Mouse (Mus musculus): ENCODE results near the gene Tekt4.

Gene Tekt4

DNA sequence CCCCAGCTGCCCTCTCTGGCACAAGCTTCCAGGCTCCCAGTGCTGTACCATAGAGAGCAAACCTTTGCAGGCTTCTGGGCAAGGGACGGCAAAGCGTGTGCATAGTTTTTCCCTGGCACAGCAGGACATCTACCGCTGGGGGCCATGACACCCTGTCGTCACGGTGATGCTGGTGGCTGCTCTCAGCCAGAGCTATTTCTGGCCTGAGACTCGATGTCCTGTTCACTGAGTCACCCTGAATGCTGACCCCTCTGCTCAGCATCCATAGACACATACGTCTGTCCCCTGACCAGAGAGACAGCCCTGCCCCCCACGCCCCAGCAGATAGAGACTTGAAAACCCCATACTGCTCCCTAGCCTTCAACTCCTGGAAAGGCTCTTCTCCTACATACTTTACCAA is 25.7 kb downstream of the Tekt4 start:
- no peak for DNase-seq

DNA sequence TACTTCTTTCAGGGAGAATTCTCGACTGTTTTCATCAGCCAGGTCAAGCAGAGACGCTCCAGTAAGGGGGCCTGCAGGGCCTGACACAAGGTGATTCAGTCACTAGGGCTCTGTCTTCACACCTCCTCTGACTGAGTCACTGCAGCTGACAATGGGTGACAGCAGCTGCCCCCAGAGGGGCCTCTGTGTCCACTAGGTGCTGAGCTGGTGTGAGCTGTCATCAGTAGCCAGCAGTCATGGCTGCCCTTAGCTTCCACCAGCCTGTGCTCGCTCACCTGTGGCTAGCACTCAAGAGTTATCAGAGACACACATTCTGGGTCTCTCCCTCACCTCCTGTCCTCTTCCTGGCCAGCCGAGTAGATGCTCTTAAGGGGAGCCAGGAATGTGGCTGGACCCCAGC is 26.4 kb downstream of the Tekt4 start:
- no peak for DNase-seq

- DNase-seq: no peak
Measured at GRCm38 (mm10) chr17:25482092-25482491, 27.7 kb downstream of the Tekt4 start.

- peak; percentile 15 for DNase-seq
Measured at GRCm38 (mm10) chr17:25497013-25497412, 42.6 kb downstream of the Tekt4 start, which contains the start of gene Sstr5. Gene Sstr5 (minus strand): TSS chr17:25497288.

DNA sequence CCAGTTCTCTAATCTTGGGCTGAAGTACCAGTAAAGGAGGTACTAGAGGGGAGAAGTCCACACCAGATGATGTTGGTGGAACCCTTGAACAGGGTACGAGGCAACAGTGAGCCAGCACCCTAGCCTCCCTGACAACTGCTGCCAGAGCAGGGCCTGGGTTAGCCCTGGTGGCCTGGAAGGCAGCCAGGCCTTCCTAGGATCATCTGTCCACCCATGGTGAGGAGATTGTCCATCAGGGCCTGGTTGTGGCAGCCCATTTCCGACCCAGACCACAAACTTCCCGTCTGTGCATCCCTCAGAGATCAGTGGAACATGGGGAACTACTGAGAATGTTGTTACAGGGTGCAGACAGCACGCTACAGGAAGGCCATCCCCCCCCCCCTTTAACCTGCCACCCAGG is 48.2 kb downstream of the Tekt4 start:
- no peak for DNase-seq

DNA sequence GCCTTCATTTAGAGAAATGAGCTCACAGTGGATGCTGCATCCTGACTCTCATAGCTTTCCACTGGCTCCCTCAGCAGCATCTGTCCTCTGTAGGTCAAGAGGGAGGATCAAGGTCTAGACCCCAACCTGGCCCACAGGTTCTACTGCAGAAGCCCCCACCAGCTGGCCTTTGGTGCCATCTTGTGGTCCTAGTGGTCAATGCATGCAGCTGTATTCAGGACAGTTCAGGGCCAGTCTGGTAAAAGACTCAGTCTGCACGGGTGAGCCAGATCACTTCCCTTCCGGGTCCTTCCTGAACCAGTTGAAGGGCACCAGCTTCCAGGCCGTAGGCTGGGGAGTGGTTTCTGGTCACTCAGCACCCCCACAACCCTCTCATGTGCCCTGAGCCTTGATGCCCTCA is 53.4 kb downstream of the Tekt4 start:
- DNase-seq: peak; percentile 67

GRCm38 (mm10) chr17:25508860-25509577 is 54.6 kb downstream of the Tekt4 start:
- DNase-seq: no peak

- no peak for DNase-seq
Measured at GRCm38 (mm10) chr17:25510074-25510830, 55.8 kb downstream of the Tekt4 start.

- DNase-seq: no peak
Measured at GRCm38 (mm10) chr17:25511876-25512275, 57.5 kb downstream of the Tekt4 start.

- no peak for DNase-seq
Measured at GRCm38 (mm10) chr17:25514055-25514454, 59.6 kb downstream of the Tekt4 start.

DNA sequence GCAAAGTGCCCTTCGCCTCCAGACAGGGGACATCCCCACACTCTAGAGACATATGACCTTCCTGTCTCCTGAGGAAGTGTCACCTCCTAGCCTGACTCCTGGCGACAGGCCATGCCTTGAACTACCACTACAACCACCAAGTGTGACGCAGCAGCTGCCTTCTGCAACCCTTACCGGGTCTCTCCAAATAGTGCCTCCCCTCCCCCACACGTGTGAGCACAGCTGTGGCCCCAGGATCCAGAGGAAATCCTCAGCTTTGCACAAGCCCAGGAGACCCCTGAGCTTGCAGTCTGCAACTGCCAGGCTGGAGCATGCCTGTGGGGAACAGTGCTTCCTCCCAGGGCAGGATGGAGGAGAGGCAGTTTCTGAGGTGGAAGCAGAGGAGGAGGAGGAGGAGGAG is 61.9 kb downstream of the Tekt4 start:
- peak; percentile 7 for DNase-seq

DNA sequence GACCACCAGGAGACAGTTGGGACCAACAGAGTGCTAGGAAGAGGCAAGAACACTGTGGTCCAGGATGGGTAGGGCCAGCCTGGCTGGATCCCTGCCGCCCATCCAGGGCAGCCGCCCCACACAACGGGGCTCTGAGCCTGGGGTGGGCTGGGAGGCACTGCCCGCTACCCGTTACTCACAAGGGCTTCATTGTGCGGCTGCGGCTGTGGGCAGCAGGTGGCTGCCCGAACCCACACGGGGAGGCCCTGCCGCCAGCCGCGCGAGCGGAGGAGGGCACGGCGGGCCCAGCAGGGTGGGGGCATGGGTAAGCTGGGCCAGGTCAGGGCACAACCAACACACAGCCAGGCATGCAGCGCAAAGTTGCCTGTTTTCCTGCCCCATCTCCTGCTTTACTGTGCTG is 63.7 kb downstream of the Tekt4 start:
- no peak for DNase-seq

GRCm38 (mm10) chr17:25519511-25519910 is 65.1 kb downstream of the Tekt4 start:
- no peak for DNase-seq

DNA sequence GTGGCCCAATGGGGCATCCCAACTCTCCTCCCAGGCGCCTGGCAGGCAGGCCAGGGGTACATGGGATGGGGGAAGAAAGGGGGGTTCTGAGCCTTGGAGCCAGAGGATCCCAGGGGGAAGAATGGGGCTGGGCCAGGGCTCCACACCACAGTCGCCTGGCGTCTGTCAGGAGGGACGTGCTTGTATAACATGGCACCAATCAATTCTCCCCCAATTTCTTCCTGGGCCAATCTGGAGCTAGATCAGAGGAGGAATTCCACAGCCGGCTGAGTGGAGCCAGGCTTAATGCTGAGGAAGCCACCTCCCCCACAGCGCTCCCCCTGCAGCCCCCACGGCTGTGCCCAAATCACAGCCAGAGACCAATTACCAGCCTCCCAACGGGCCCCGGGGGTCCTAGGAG is 66.1 kb downstream of the Tekt4 start:
- no peak for DNase-seq

DNA sequence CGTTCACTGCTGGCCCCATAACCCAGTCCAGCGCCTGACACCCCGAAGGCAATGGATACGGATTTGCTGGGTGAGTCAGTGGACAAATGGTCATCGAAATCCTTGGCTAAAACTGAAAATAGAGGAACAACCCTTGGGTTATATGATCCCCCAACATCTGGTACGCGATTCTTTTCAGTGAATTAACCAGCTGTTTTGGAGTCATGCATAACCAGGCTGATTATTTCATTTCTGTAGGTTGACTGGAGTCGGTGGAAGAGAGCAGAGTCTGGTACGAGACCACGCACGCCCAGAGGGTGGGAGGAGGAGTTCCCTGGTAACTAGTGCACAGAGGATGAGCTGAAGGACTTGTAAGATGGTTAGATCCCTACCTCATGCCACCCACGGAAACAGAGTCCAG is 67.7 kb downstream of the Tekt4 start:
- no peak for DNase-seq
